Mouse (Mus musculus): ENCODE measurements around the gene Prkcz. TPM values are rescaled to one million over a fixed set of nuclear protein-coding genes. Genes with fewer than 3 reads are reported as not detected.

The Prkcz gene
- 6.8 and 8.2 TPM in 2 replicates for polyA plus RNA-seq (2014; fragmentation: Nextera tagmentation; extraction: Ambion mirVana)

DNA sequence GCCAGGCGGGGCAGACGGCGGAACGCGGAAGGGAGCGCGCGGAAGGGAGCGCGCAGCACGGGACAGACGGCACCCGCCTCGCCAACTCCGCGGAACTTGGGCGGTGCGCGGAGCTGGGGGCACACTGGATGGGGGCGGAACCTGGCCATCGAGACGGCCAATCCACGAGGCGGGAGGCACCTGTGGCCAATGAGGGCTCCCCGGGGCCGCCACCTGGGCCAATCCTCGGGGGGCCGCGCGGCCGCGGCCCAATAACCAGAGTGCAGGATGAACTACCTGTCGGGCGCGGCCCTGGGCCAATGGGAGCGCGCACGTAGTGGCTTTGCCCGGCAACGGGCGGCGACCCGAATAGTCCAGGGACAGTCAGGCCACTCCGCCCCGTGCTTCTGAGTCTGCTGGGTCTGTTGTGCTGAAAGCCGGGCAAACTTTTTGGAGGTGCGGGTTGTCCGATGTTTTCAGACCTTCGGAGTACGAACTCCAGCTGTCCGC is at the start of gene Prkcz:
Gene Prkcz (minus strand): TSS at position 59 of the 489 bp plus-strand sequence.
- Histone ChIP-seq H3K9ac (ENCODE audit: low read depth, low read length) (peak within 1 kb of the TSS; percentile 46; the same call in 1 of the 2 replicates), H3K4me3 (ENCODE audit: low read depth, low read length) (peak within 1 kb of the TSS; percentile 53), H3K9me3 (replicated peaks; ENCODE audit: control insufficient read depth, low read length) (no peaks in the 10 kb centered on the region), H3K27ac (ENCODE audit: low read depth, low read length) (0 out of 2 replicates have a peak within 1 kb of the TSS, but pooled peaks have one; percentile 10), H3K36me3 (ENCODE audit: control insufficient read depth, insufficient read depth, low read length) (no peaks in the 10 kb centered on the region), H3K4me1 (ENCODE audit: control insufficient read depth, insufficient read depth, low read length) (peaks cover 4% of the 10 kb centered on the region; the same call in 1 of the 2 replicates), H3K27me3 (ENCODE audit: control insufficient read depth, insufficient read depth, low read length) (peaks cover 45% of the 10 kb centered on the region), H3K4me2 (peak within 1 kb of the TSS; percentile 61)
- under 1% methylated on average over 51 of the region's 51 CpGs for WGBS (ENCODE audit: insufficient replicate concordance)
- peak; percentile 87 for ATAC-seq (replicated peaks; ENCODE audit: insufficient number of reproducible peaks, low FRiP score, low TSS enrichment)

DNA sequence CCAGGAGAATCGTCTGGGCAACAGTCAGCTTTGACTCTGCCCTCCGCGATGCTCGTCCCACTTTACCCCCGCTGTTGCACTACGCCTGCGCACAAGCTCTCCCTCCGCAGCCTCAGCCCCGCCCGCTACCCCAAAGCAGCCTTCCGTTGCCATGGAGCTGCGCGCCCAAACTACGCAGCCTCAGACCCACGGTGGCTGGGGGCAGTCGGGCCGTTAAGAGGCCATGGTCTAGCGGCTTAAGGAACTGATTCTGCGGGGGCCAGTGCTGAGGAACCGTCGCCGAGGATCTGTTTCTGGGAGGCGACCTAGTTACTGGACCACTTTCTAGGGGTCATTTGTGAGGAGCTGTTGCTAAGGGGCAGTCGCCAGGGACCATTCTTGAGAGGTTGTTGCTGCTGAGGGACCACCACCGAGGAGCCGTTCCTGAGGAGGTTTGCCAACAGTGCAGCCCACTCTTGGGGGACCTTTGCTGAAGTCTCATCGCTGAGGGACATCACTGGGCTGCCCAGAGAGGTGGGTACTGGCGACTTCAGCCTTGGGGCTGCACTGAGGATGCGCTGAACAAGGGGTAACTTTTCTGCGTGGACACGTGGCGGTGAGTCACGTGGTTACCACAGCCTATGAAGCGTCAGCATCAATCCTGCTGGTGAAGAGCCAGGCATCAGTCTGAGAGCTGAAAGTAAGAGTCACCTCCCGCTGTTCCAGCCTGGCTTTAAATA is 48.1 kb upstream of the Prkcz start, which contains the start of gene Cfap74:
Gene Cfap74 (plus strand): TSS at position 133 of the 719 bp plus-strand sequence.
- Histone ChIP-seq H3K27me3 (ENCODE audit: control insufficient read depth, insufficient read depth, low read length) (no peaks in the 10 kb centered on the region), H3K9ac (ENCODE audit: low read depth, low read length) (no peak within 1 kb of the TSS; the same call in 1 of the 2 replicates), H3K36me3 (ENCODE audit: control insufficient read depth, insufficient read depth, low read length) (no peaks in the 10 kb centered on the region), H3K4me3 (ENCODE audit: low read depth, low read length) (peak within 1 kb of the TSS; percentile 41), H3K4me2 (peak within 1 kb of the TSS; percentile 69), H3K9me3 (replicated peaks; ENCODE audit: control insufficient read depth, low read length) (no peaks in the 10 kb centered on the region), H3K4me1 (ENCODE audit: control insufficient read depth, insufficient read depth, low read length) (0 out of 2 replicates have a peak, but pooled peaks cover 4% of the 10 kb centered on the region), H3K27ac (ENCODE audit: low read depth, low read length) (no peak within 1 kb of the TSS)
- peak; percentile 81 for ATAC-seq (replicated peaks; ENCODE audit: insufficient number of reproducible peaks, low FRiP score, low TSS enrichment)
- under 1% methylated on average over 35 of the region's 35 CpGs for WGBS (ENCODE audit: insufficient replicate concordance)

DNA sequence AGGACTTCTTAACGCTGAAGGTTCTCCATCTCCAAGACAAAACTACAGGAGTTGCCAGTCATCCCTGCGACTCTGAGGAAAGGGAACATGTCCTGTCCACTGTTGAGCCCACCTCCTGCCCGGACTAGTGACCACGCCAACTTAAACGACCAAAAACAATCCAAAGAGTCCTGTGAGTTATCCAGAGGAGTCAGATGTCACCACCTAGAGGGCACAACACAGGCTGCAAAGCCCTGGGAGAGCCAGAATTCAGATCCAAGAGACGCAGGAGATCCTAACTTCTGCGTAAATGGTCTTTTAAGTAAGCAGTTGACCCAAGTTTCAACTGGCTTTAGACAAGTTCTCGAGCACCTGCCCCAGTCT is 47.5 kb upstream of the Prkcz start:
- WGBS (ENCODE audit: insufficient replicate concordance): 2% methylated on average over 8 of the region's 8 CpGs
- no peaks in the 10 kb centered on the region for H3K9me3 ChIP-seq (replicated peaks; ENCODE audit: control insufficient read depth, low read length)
- H3K4me2 ChIP-seq: peak overlapping the region; percentile 69
- no peak for ATAC-seq (replicated peaks; ENCODE audit: insufficient number of reproducible peaks, low FRiP score, low TSS enrichment)
- no peak overlapping the region for H3K27ac ChIP-seq (ENCODE audit: low read depth, low read length)
- H3K36me3 ChIP-seq (ENCODE audit: control insufficient read depth, insufficient read depth, low read length): no peaks in the 10 kb centered on the region
- H3K4me1 ChIP-seq (ENCODE audit: control insufficient read depth, insufficient read depth, low read length): 0 out of 2 replicates have a peak, but pooled peaks cover 4% of the 10 kb centered on the region
- peak overlapping the region; percentile 41 for H3K4me3 ChIP-seq (ENCODE audit: low read depth, low read length)
- no peaks in the 10 kb centered on the region for H3K27me3 ChIP-seq (ENCODE audit: control insufficient read depth, insufficient read depth, low read length)
- H3K9ac ChIP-seq (ENCODE audit: low read depth, low read length): no peak overlapping the region

DNA sequence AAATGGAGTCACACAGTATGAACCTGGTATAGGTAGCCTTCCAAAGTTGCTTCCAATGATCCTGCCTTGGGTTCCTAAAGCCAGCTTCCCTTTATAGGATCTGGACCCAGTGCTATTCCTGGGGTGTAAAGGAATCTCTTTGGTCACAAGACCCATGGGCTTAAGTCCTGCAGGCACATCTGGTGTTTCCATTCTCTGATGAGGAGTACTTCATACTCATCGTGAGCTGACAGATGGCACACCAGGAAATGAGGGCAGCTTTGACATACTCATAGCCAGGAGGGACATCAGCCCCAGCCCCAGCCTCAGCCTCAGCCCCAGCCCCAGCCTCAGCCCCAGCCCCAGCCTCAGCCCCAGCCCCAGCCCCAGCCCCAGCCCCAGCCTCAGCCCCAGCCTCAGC is 41.3 kb upstream of the Prkcz start:
- Histone ChIP-seq H3K36me3 (ENCODE audit: control insufficient read depth, insufficient read depth, low read length) (no peaks in the 10 kb centered on the region), H3K4me1 (ENCODE audit: control insufficient read depth, insufficient read depth, low read length) (peaks cover 7% of the 10 kb centered on the region), H3K27me3 (ENCODE audit: control insufficient read depth, insufficient read depth, low read length) (peaks cover 20% of the 10 kb centered on the region), H3K4me3 (ENCODE audit: low read depth, low read length) (no peak overlapping the region), H3K27ac (ENCODE audit: low read depth, low read length) (no peak overlapping the region), H3K9me3 (replicated peaks; ENCODE audit: control insufficient read depth, low read length) (no peaks in the 10 kb centered on the region), H3K9ac (ENCODE audit: low read depth, low read length) (no peak overlapping the region), H3K4me2 (no peak overlapping the region)
- no peak for ATAC-seq (replicated peaks; ENCODE audit: insufficient number of reproducible peaks, low FRiP score, low TSS enrichment)
- 76% methylated on average over 1 of the region's 1 CpGs for WGBS (ENCODE audit: insufficient replicate concordance)

DNA sequence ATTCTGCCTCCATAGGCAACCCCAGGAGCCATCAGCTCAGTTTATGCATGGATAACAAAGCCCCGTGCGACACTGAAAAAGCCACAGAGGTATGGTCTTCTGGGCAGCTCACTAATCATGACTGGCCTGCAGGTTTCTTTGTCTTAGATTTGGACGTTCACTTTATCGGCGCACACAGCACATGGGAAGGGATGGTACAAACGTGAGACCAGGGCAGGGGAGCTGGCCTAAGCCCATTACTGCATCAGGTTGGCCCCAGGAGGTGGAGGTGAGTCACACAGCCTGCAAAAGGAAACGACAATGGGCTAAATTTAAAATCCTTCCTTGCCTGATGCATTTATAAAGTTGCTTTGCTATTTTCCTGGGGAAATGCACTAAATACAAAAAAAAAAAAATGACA is 40.0 kb upstream of the Prkcz start:
- peaks cover 29% of the 10 kb centered on the region for H3K27me3 ChIP-seq (ENCODE audit: control insufficient read depth, insufficient read depth, low read length)
- WGBS (ENCODE audit: insufficient replicate concordance): 64% methylated on average over 7 of the region's 7 CpGs

DNA sequence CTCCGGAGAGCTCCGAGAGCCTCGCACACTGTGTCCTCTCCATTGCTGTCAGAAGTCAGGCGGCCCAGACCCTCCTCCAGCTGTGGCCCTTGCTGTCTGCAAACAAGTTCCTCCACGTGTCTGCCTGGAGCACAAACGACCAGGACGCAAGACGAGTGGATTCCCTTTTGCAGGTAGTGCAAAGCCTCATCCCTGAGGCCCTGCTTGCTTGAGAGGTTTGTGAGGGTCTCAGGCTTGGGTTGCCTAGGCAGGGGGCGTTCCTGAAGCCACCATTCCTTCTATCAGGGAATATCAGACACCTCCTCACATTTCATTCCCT is 37.0 kb upstream of the Prkcz start:
- peak overlapping the region; percentile 37 for H3K4me3 ChIP-seq (ENCODE audit: low read depth, low read length)
- H3K27ac ChIP-seq (ENCODE audit: low read depth, low read length): no peak overlapping the region
- peak overlapping the region; percentile 77 for H3K4me2 ChIP-seq
- WGBS (ENCODE audit: insufficient replicate concordance): 3% methylated on average over 9 of the region's 9 CpGs
- no peaks in the 10 kb centered on the region for H3K9me3 ChIP-seq (replicated peaks; ENCODE audit: control insufficient read depth, low read length)
- no peak overlapping the region for H3K9ac ChIP-seq (ENCODE audit: low read depth, low read length)
- no peaks in the 10 kb centered on the region for H3K36me3 ChIP-seq (ENCODE audit: control insufficient read depth, insufficient read depth, low read length)
- H3K27me3 ChIP-seq (ENCODE audit: control insufficient read depth, insufficient read depth, low read length): peaks cover 40% of the 10 kb centered on the region
- no peak for ATAC-seq (replicated peaks; ENCODE audit: insufficient number of reproducible peaks, low FRiP score, low TSS enrichment)
- H3K4me1 ChIP-seq (ENCODE audit: control insufficient read depth, insufficient read depth, low read length): peaks cover 7% of the 10 kb centered on the region

More for the DNA sequence above, 40.0 kb upstream of the Prkcz start:
- Histone ChIP-seq H3K4me3 (ENCODE audit: low read depth, low read length) (no peak overlapping the region), H3K9me3 (replicated peaks; ENCODE audit: control insufficient read depth, low read length) (no peaks in the 10 kb centered on the region), H3K4me1 (ENCODE audit: control insufficient read depth, insufficient read depth, low read length) (peaks cover 7% of the 10 kb centered on the region), H3K27ac (ENCODE audit: low read depth, low read length) (no peak overlapping the region), H3K9ac (ENCODE audit: low read depth, low read length) (no peak overlapping the region), H3K36me3 (ENCODE audit: control insufficient read depth, insufficient read depth, low read length) (no peaks in the 10 kb centered on the region), H3K4me2 (no peak overlapping the region)
- ATAC-seq (replicated peaks; ENCODE audit: insufficient number of reproducible peaks, low FRiP score, low TSS enrichment): no peak

DNA sequence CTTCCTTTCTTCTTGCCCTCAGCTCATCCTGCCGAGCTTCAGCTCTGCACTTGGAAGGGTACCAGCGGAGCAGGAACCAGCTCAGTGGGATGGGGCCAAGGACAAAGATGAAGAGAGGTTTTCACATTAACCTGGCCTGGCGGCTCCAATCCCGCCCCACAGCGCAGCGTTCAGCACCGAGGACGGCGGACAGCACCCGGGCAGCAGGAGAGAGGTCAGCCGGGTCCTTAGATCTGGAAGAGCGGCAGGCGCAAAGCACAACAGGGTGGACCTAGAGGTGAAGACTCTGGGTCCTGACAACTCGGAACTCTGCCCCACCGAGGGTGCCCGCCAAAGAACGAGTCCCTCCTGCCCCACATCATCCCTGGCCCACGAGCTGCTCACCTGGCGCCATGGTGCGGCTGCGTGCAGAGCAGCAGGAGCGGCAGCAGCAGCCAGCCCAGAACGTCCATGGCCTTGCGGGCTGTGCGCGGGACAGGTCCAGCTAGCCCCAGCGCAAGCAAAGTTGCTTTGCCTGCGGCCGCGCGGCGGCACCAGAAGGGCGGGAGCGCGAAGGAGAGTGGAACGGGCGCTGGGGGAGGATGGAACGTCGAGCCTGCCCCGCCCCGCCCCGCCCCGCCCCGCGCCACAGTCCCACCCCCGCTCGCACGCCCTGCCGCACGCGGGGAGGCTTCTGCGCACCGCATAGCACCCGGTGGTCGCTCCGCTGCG is 36.5 kb upstream of the Prkcz start, which contains the start of gene Gabrd:
Gene Gabrd (minus strand): TSS at position 602 of the 711 bp plus-strand sequence.
- H3K4me1 ChIP-seq (ENCODE audit: control insufficient read depth, insufficient read depth, low read length): peaks cover 7% of the 10 kb centered on the region
- H3K9ac ChIP-seq (ENCODE audit: low read depth, low read length): no peak within 1 kb of the TSS
- no peak within 1 kb of the TSS for H3K27ac ChIP-seq (ENCODE audit: low read depth, low read length)
- no peak; the same call in 1 of the 2 replicates for ATAC-seq (replicated peaks; ENCODE audit: insufficient number of reproducible peaks, low FRiP score, low TSS enrichment)
- H3K9me3 ChIP-seq (replicated peaks; ENCODE audit: control insufficient read depth, low read length): no peaks in the 10 kb centered on the region
- peak within 1 kb of the TSS; percentile 77 for H3K4me2 ChIP-seq
- peak within 1 kb of the TSS; percentile 37 for H3K4me3 ChIP-seq (ENCODE audit: low read depth, low read length)
- H3K27me3 ChIP-seq (ENCODE audit: control insufficient read depth, insufficient read depth, low read length): peaks cover 40% of the 10 kb centered on the region
- H3K36me3 ChIP-seq (ENCODE audit: control insufficient read depth, insufficient read depth, low read length): no peaks in the 10 kb centered on the region
- under 1% methylated on average over 45 of the region's 57 CpGs for WGBS (ENCODE audit: insufficient replicate concordance)

DNA sequence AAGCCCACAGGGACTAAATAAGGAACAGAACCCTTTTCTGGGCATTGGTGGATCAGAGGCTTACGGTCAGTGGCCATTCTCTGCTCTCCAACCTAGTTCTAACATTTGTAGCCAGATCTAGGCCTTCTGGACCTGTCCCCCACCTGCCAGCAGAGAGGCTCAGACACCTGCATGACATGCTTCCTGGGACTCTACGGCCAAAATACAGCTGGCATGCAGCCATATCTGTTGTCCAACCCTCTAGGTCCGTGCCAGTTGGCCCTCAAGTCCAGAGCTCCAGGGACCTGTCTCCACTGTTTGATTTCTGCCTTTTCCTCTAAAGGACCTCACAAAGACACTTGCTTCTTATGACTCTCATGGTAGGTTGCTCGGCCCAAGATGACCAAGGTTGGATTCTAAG is 35.6 kb upstream of the Prkcz start:
- Histone ChIP-seq H3K9me3 (replicated peaks; ENCODE audit: control insufficient read depth, low read length) (no peaks in the 10 kb centered on the region), H3K4me2 (no peak overlapping the region), H3K27me3 (ENCODE audit: control insufficient read depth, insufficient read depth, low read length) (peaks cover 40% of the 10 kb centered on the region), H3K36me3 (ENCODE audit: control insufficient read depth, insufficient read depth, low read length) (no peaks in the 10 kb centered on the region), H3K27ac (ENCODE audit: low read depth, low read length) (no peak overlapping the region), H3K9ac (ENCODE audit: low read depth, low read length) (no peak overlapping the region), H3K4me1 (ENCODE audit: control insufficient read depth, insufficient read depth, low read length) (peaks cover 7% of the 10 kb centered on the region), H3K4me3 (ENCODE audit: low read depth, low read length) (no peak overlapping the region)
- no peak for ATAC-seq (replicated peaks; ENCODE audit: insufficient number of reproducible peaks, low FRiP score, low TSS enrichment)
- 79% methylated on average over 4 of the region's 4 CpGs for WGBS (ENCODE audit: insufficient replicate concordance)

Data from heart, embryonic 11.5 days (tissue).